Mouse (Mus musculus) midbrain, embryonic 14.5 days (tissue): ENCODE measurements around the gene Zfp622. TPM values are rescaled to one million over a fixed set of nuclear protein-coding genes. Genes with fewer than 3 reads are reported as not detected.

Experiments
- ATAC-seq: fragments of 200-750 bp; cut with Nextera tagmentation; 2 replicates; pipeline ENCODE4 v1.8.0; 2017; ENCODE audit warnings: moderate number of reproducible peaks, moderate library complexity; ENCODE audit not compliant: low FRiP score, low TSS enrichment
- DNase-seq: peaks from one replicate; pipeline ENCODE4 v3.0.0-alpha.2; 2015
- H3K27ac ChIP-seq: fragments of 300-500 bp; sonication (generic); replicated peaks from 2 replicates; pipeline ENCODE4 v1.5.1; 2014; ENCODE audit warnings: mild to moderate bottlenecking, low read depth, low read length, moderate library complexity
- H3K27me3 ChIP-seq: fragments of 300-500 bp; sonication (generic); 2 replicates; pipeline ENCODE4 v1.6.1; 2014; ENCODE audit warnings: low read length, control low read depth, mixed read lengths; ENCODE audit not compliant: control insufficient read depth, insufficient read depth
- H3K36me3 ChIP-seq: fragments of 300-500 bp; sonication (generic); 2 replicates; pipeline ENCODE4 v1.6.1; 2014; ENCODE audit warnings: low read length, control low read depth; ENCODE audit not compliant: control insufficient read depth, insufficient read depth
- H3K4me1 ChIP-seq: fragments of 300-500 bp; sonication (generic); 2 replicates; pipeline ENCODE4 v1.6.1; 2014; ENCODE audit warnings: mild to moderate bottlenecking, antibody characterized with exemption, low read length, control low read depth; ENCODE audit not compliant: control insufficient read depth, insufficient read depth
- H3K4me2 ChIP-seq: fragments of 300-500 bp; sonication (generic); 2 replicates; pipeline ENCODE4 v1.6.1; 2014; ENCODE audit warnings: mild to moderate bottlenecking, low read length, moderate library complexity
- H3K4me3 ChIP-seq: fragments of 300-500 bp; sonication (generic); replicated peaks from 2 replicates; pipeline ENCODE4 v1.5.1; 2014; ENCODE audit warnings: low read depth, low read length
- H3K9ac ChIP-seq: fragments of 300-500 bp; sonication (generic); replicated peaks from 2 replicates; pipeline ENCODE4 v1.6.1; 2014; ENCODE audit warnings: mild to moderate bottlenecking, low read length, moderate library complexity
- H3K9me3 ChIP-seq: fragments of 300-500 bp; sonication (generic); 2 replicates; pipeline ENCODE4 v1.6.1; 2016; ENCODE audit warnings: low read length, control low read depth, mixed read lengths; ENCODE audit not compliant: control insufficient read depth
- WGBS: fragments of 180-500 bp; shearing (Covaris S2); extraction: QIAGEN DNeasy Blood & Tissue Kit; methylation state at CpG from one replicate; pipeline ENCODE4 v1.1.7; 2014; 5-methylcytosine and 5-hydroxymethylcytosine counted together
- polyA plus RNA-seq: library from polyadenylated mRNA; unstranded; fragments of >200 nt; fragmentation: Nextera tagmentation; extraction: Ambion mirVana; gene quantifications from 2 replicates; pipeline ENCODE4 v1.2.1, GENCODE M21; 2014

Zfp622 gene
- polyA plus RNA-seq, 1 experiment from 2014 or later: 30.2 TPM

DNA sequence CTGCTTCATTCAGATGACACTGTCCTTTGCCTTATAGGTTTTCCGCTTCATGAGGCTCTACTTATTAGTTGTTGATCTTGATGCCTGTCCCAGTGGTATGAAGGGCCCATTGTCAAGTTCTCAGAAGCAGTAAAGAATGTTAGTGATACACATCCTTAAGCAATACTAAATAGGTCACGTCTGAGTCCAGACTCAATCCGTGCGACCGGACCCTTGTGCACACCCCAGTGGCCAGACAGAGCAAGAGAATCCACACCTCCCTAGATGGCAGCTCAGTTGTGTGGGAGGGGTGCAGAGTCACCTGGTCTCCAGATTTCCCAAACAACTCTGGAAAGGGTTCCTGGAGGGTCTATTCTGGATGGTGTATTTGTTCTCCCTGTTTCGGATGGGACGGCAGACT lies 37.7 kb upstream of the Zfp622 start:
- H3K4me1 ChIP-seq: no peaks in the 10 kb centered on the region
- no peak for ATAC-seq
- WGBS: 91% methylated on average over 7 of the region's 7 CpGs
- no peak overlapping the region for H3K4me3 ChIP-seq
- no peak overlapping the region for H3K4me2 ChIP-seq
- H3K9ac ChIP-seq: no peak overlapping the region
- H3K27ac ChIP-seq: no peak overlapping the region
- no peak for DNase-seq
- H3K27me3 ChIP-seq: no peaks in the 10 kb centered on the region
- no peaks in the 10 kb centered on the region for H3K36me3 ChIP-seq
- no peaks in the 10 kb centered on the region for H3K9me3 ChIP-seq

- ATAC-seq: no peak
Observed at GRCm38 (mm10) chr15:25947383-25947782, 36.8 kb upstream of the Zfp622 start.

GRCm38 (mm10) chr15:25948257-25949223 lies 35.6 kb upstream of the Zfp622 start:
- Histone ChIP-seq H3K9me3 (no peaks in the 10 kb centered on the region), H3K4me3 (no peak overlapping the region), H3K9ac (no peak overlapping the region), H3K36me3 (no peaks in the 10 kb centered on the region), H3K27me3 (no peaks in the 10 kb centered on the region), H3K4me2 (no peak overlapping the region), H3K27ac (no peak overlapping the region), H3K4me1 (no peaks in the 10 kb centered on the region)
- 82% methylated on average over 26 of the region's 26 CpGs for WGBS
- ATAC-seq: no peak
- DNase-seq: no peak

More at GRCm38 (mm10) chr15:25947383-25947782, 36.8 kb upstream of the Zfp622 start:
- Histone ChIP-seq H3K4me3 (no peak overlapping the region), H3K4me2 (no peak overlapping the region), H3K36me3 (no peaks in the 10 kb centered on the region), H3K9ac (no peak overlapping the region), H3K27me3 (no peaks in the 10 kb centered on the region), H3K4me1 (no peaks in the 10 kb centered on the region), H3K9me3 (no peaks in the 10 kb centered on the region), H3K27ac (no peak overlapping the region)
- no peak for DNase-seq
- WGBS: 86% methylated on average over 8 of the region's 8 CpGs

- no peaks in the 10 kb centered on the region for H3K27me3 ChIP-seq
- H3K9me3 ChIP-seq: no peaks in the 10 kb centered on the region
- DNase-seq: no peak
- no peak for ATAC-seq
- no peaks in the 10 kb centered on the region for H3K4me1 ChIP-seq
- no peak overlapping the region for H3K9ac ChIP-seq
- H3K4me3 ChIP-seq: no peak overlapping the region
- no peak overlapping the region for H3K27ac ChIP-seq
- H3K4me2 ChIP-seq: no peak overlapping the region
- no peaks in the 10 kb centered on the region for H3K36me3 ChIP-seq
- whole genome bisulfite sequencing: 84% methylated on average over 9 of the region's 9 CpGs
Observed at GRCm38 (mm10) chr15:25949696-25950095, 34.5 kb upstream of the Zfp622 start.

DNA sequence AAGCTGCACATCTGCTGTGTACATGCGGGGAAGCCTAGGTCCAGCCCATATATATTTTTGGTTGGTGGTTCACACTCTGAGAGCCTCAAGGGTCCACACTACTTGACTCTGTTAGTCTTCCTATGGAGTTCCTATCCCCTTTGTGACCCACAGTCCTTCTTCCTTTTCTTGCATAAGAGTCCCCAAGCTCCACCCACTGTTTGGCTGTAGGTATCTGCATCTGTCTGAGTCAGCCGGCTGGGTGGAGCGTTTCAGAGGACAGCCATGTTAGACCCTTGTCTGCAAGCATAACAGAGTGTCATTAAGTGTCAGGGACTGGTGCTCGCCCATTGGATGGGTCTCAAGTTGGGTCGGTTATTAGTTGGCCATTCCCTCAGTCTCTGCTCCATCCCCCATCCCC lies 33.6 kb upstream of the Zfp622 start:
- H3K27ac ChIP-seq: no peak overlapping the region
- no peaks in the 10 kb centered on the region for H3K4me1 ChIP-seq
- no peaks in the 10 kb centered on the region for H3K9me3 ChIP-seq
- H3K4me2 ChIP-seq: no peak overlapping the region
- DNase-seq: no peak
- H3K4me3 ChIP-seq: no peak overlapping the region
- WGBS: 93% methylated on average over 5 of the region's 5 CpGs
- no peak overlapping the region for H3K9ac ChIP-seq
- ATAC-seq: no peak
- no peaks in the 10 kb centered on the region for H3K36me3 ChIP-seq
- H3K27me3 ChIP-seq: no peaks in the 10 kb centered on the region

DNA sequence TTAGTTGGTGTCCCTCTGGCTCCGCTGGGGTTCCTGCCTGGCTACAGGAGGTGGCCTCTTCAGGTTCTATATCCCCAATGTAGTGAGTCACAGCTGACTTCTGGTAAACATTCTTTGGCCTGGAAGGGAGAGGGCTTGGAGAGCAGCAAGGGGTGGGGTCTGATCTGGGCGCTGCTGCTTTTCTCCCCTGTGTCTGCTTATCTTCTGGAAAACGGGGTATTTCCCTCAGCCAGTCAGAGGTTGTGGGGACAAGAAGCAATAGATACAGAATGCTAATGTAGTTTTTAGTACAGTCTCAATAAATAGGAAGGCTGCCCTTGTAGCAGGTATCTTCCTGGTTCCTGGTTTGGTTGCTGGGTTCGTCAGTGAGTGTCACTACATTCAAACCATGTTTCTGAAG lies 33.1 kb upstream of the Zfp622 start:
- ATAC-seq (no peak), DNase-seq (no peak)
- 82% methylated on average over 4 of the region's 4 CpGs for WGBS
- no peaks in the 10 kb centered on the region for H3K9me3 ChIP-seq
- no peaks in the 10 kb centered on the region for H3K27me3 ChIP-seq
- H3K9ac ChIP-seq: no peak overlapping the region
- no peaks in the 10 kb centered on the region for H3K4me1 ChIP-seq
- H3K36me3 ChIP-seq: no peaks in the 10 kb centered on the region
- no peak overlapping the region for H3K27ac ChIP-seq
- H3K4me3 ChIP-seq: no peak overlapping the region
- no peak overlapping the region for H3K4me2 ChIP-seq

GRCm38 (mm10) chr15:25956001-25956400 lies 28.2 kb upstream of the Zfp622 start:
- Histone ChIP-seq H3K27ac (no peak overlapping the region), H3K36me3 (no peaks in the 10 kb centered on the region), H3K4me2 (no peak overlapping the region), H3K4me1 (no peaks in the 10 kb centered on the region), H3K9ac (no peak overlapping the region), H3K4me3 (no peak overlapping the region), H3K9me3 (no peaks in the 10 kb centered on the region), H3K27me3 (no peaks in the 10 kb centered on the region)
- DNase-seq (no peak), ATAC-seq (no peak)
- WGBS: 83% methylated on average over 5 of the region's 5 CpGs

DNA sequence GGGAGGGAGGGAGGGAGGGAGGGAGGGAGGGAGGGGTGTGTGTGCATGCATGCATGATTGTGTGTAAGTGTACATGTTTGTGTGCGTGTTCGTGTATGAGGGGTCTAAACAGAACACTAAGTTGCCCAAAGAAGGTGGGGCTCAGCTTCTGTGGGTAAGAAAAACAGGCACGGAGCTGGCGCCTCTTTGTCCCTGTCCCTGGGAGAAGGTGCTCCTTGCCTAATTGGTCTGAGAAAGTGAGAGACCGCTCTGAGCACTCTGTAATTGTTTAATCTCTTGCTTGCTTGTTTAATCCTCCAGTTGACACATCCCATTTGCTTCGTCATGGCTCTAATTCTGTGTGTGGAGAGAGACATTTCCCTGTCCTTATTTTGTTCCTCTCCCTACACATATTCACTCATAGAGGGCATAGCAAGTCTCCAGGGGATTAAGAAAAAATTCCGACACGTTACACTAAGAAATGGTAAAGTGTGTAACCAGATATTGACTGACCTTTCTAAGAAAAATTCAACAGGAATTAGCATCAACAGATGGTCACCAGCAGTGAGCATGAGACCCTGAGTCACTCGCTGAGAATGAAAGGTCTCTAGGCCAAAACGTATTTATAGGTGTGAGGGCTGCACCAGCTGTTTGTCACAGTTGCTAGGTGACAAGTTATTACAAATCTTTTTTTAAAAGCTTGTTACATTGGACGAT lies 27.6 kb upstream of the Zfp622 start:
- WGBS: 43% methylated on average over 11 of the region's 11 CpGs
- Histone ChIP-seq H3K36me3 (no peaks in the 10 kb centered on the region), H3K9ac (no peak overlapping the region), H3K4me1 (no peaks in the 10 kb centered on the region), H3K4me3 (no peak overlapping the region), H3K9me3 (no peaks in the 10 kb centered on the region), H3K4me2 (no peak overlapping the region), H3K27me3 (no peaks in the 10 kb centered on the region), H3K27ac (no peak overlapping the region)
- ATAC-seq (no peak), DNase-seq (no peak)
